8 mouse cellular contexts compared by ENCODE assay signal in the genomic region with DNA sequence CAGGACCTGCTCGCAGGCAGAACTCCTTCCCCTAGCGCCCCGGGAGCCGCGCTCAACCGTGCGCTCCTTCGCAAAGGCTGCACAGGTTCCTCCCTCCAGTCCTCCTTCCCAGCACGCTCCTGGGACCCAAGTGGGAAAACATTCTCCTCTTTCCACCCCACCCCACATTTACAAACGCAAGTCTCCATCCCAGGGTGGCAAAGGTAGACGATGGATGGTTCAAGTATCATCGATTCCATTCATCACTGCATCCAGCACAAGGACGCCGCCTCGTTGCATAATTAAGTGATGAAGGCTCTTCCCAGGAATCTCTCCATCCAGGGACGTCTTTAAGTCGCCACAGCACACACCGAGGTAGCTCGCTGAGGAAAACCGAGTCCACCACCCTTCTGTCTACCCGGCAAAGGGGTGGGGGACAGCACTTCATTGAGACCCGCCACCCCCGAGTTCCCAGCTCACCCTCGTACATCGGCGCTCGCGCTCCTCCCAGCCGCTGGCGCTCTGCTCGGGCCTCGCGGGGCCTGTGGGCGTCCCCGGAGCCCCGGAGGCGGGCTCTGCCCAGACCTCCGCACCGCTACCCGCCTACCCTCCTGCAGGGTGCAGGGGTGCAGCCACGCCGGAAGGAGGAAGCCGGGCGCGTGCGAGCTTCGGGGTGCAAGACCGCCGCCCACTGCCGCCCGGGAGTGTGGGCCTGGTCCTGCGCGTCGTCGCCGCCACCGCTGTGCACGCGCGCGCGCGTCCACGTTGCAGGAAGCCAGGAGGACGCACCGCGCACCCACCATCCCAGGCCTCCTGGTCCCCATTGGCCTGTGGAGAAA. TPM values are rescaled to one million over a fixed set of nuclear protein-coding genes. Genes with fewer than 3 reads are reported as not detected.
DNase-seq lines count a peak whose midpoint lies in the region; ATAC-seq and TF ChIP-seq lines count a peak whose summit lies in the region.

A gene (minus strand): TSS at position 731 of the 818 bp plus-strand sequence.

- TF ChIP-seq CTCF in midbrain, postnatal 0 days (IDR thresholded peaks at IDR 0.05) = peak; percentile 16; the same call in 1 of the 2 replicates

- no peaks in the 10 kb centered on the region for H3K9me3 ChIP-seq in heart, embryonic 11.5 days (replicated peaks; ENCODE audit: control insufficient read depth, low read length)
- no peaks in the 10 kb centered on the region for H3K9me3 ChIP-seq in kidney, embryonic 15.5 days (replicated peaks)
- no peaks in the 10 kb centered on the region for H3K9me3 ChIP-seq in limb, embryonic 15.5 days
- H3K9me3 ChIP-seq in midbrain, postnatal 0 days (ENCODE audit: low read length) = no peaks in the 10 kb centered on the region

- H3K9ac ChIP-seq in heart, embryonic 11.5 days (ENCODE audit: low read depth, low read length) = peak within 1 kb of the TSS; percentile 75
- H3K9ac ChIP-seq in kidney, embryonic 15.5 days = peak within 1 kb of the TSS; percentile 57
- peak within 1 kb of the TSS; percentile 51 for H3K9ac ChIP-seq in limb, embryonic 15.5 days
- H3K9ac ChIP-seq in midbrain, postnatal 0 days (replicated peaks; ENCODE audit: low read length, poor library complexity, severe bottlenecking) = peak within 1 kb of the TSS; percentile 95

- under 1% methylated on average over 58 of the region's 67 CpGs for WGBS in heart, embryonic 11.5 days (ENCODE audit: insufficient replicate concordance)
- under 1% methylated on average over 67 of the region's 67 CpGs for WGBS in kidney, embryonic 15.5 days
- under 1% methylated on average over 64 of the region's 67 CpGs for WGBS in limb, embryonic 15.5 days
- WGBS in midbrain, postnatal 0 days = under 1% methylated on average over 61 of the region's 67 CpGs

- peaks cover 9% of the 10 kb centered on the region; the same call in 1 of the 2 replicates for H3K27me3 ChIP-seq in heart, embryonic 11.5 days (ENCODE audit: control insufficient read depth, insufficient read depth, low read length)
- peaks cover 11% of the 10 kb centered on the region; the same call in 1 of the 2 replicates for H3K27me3 ChIP-seq in kidney, embryonic 15.5 days
- H3K27me3 ChIP-seq in limb, embryonic 15.5 days = no peaks in the 10 kb centered on the region; the same call in 1 of the 2 replicates
- H3K27me3 ChIP-seq in midbrain, postnatal 0 days (ENCODE audit: insufficient read depth, low read length) = no peaks in the 10 kb centered on the region

- peak within 1 kb of the TSS; percentile 72 for H3K4me3 ChIP-seq in heart, embryonic 11.5 days (ENCODE audit: low read depth, low read length)
- H3K4me3 ChIP-seq in kidney, embryonic 15.5 days (replicated peaks) = peak within 1 kb of the TSS; percentile 67
- peak within 1 kb of the TSS; percentile 70 for H3K4me3 ChIP-seq in limb, embryonic 15.5 days
- peak within 1 kb of the TSS; percentile 86 for H3K4me3 ChIP-seq in midbrain, postnatal 0 days (ENCODE audit: low read depth, low read length)

- no peak within 1 kb of the TSS for H3K27ac ChIP-seq in heart, embryonic 11.5 days (ENCODE audit: low read depth, low read length)
- 0 out of 2 replicates have a peak within 1 kb of the TSS, but pooled peaks have one; percentile 16 for H3K27ac ChIP-seq in kidney, embryonic 15.5 days
- H3K27ac ChIP-seq in limb, embryonic 15.5 days = peak within 1 kb of the TSS; percentile 55; the same call in 1 of the 2 replicates
- H3K27ac ChIP-seq in midbrain, postnatal 0 days (ENCODE audit: low read depth, low read length) = peak within 1 kb of the TSS; percentile 91

- H3K36me3 ChIP-seq in heart, embryonic 11.5 days (ENCODE audit: control insufficient read depth, insufficient read depth, low read length) = no peaks in the 10 kb centered on the region
- H3K36me3 ChIP-seq in kidney, embryonic 15.5 days = no peaks in the 10 kb centered on the region
- 0 out of 2 replicates have a peak, but pooled peaks cover 3% of the 10 kb centered on the region for H3K36me3 ChIP-seq in limb, embryonic 15.5 days
- H3K36me3 ChIP-seq in midbrain, postnatal 0 days (ENCODE audit: insufficient read depth, low read length) = peaks cover 20% of the 10 kb centered on the region

- H3K4me2 ChIP-seq in heart, embryonic 11.5 days = peak within 1 kb of the TSS; percentile 80
- peak within 1 kb of the TSS; percentile 85 for H3K4me2 ChIP-seq in kidney, embryonic 15.5 days
- H3K4me2 ChIP-seq in limb, embryonic 15.5 days = peak within 1 kb of the TSS; percentile 82
- H3K4me2 ChIP-seq in midbrain, postnatal 0 days (ENCODE audit: low read depth, low read length, poor library complexity, severe bottlenecking) = peak within 1 kb of the TSS; percentile 69

- no peak for ATAC-seq in monocyte, adult 5-6 weeks (replicated peaks; ENCODE audit: insufficient number of reproducible peaks, low FRiP score, low TSS enrichment, poor library complexity, severe bottlenecking)
- peak; percentile 87 for ATAC-seq in erythroblast, adult 5-6 weeks (replicated peaks; ENCODE audit: low FRiP score, poor library complexity, severe bottlenecking)
- ATAC-seq in heart, embryonic 11.5 days (replicated peaks; ENCODE audit: insufficient number of reproducible peaks, low FRiP score, low TSS enrichment) = peak; percentile 84
- peak; percentile 93 for ATAC-seq in kidney, embryonic 15.5 days (replicated peaks; ENCODE audit: low FRiP score)
- peak; percentile 80 for ATAC-seq in limb, embryonic 15.5 days (ENCODE audit: insufficient number of reproducible peaks, low FRiP score, low TSS enrichment, low read depth)
- ATAC-seq in midbrain, postnatal 0 days (ENCODE audit: low FRiP score) = peak; percentile 90

- H3K4me1 ChIP-seq in heart, embryonic 11.5 days (ENCODE audit: control insufficient read depth, insufficient read depth, low read length) = no peaks in the 10 kb centered on the region; the same call in 1 of the 2 replicates
- H3K4me1 ChIP-seq in kidney, embryonic 15.5 days = peaks cover 6% of the 10 kb centered on the region; the same call in 1 of the 2 replicates
- peaks cover 6% of the 10 kb centered on the region; the same call in 1 of the 2 replicates for H3K4me1 ChIP-seq in limb, embryonic 15.5 days
- H3K4me1 ChIP-seq in midbrain, postnatal 0 days (ENCODE audit: insufficient read depth, low read length) = peaks cover 11% of the 10 kb centered on the region

- peak; percentile 3 to 6 for DNase-seq in monocyte, adult 2 months (ENCODE audit: low read depth in 1 of 2, low spot score in 2 of 2)
- DNase-seq in midbrain, postnatal 0 days (ENCODE audit: low spot score) = peak; percentile 87
- peak; percentile 85 to 88 for DNase-seq in spleen, postnatal 36 days (ENCODE audit: low spot score in 2 of 2)

RNA-seq across cellular contexts. Expression of the gene that starts here (rescaled TPM):
- 1.3 to 2.5 TPM (median 1.3 TPM) in 3 replicates for total RNA-seq in monocyte, adult 5-6 weeks (2017)
- total RNA-seq in erythroblast, adult 5-6 weeks (2015; ENCODE audit: low replicate concordance) = 20.0 and 26.1 TPM in 2 replicates
- total RNA-seq in erythroblast, adult 5-6 weeks (2017; ENCODE audit: low replicate concordance) = 24.4 and 40.0 TPM in 2 replicates
- 5.9 and 7.1 TPM in 2 replicates for polyA plus RNA-seq in heart, embryonic 11.5 days (2014; fragmentation: Nextera tagmentation; extraction: Ambion mirVana)
- 4.1 and 4.8 TPM in 2 replicates for polyA plus RNA-seq in kidney, embryonic 15.5 days (2015; fragmentation: Nextera tagmentation; extraction: Ambion mirVana)
- polyA plus RNA-seq in limb, embryonic 15.5 days (2015; fragmentation: Nextera tagmentation; extraction: Ambion mirVana) = 7.3 and 8.5 TPM in 2 replicates
- total RNA-seq in midbrain, postnatal 0 days (2014; rRNA removed) = 85.2 and 88.5 TPM in 2 replicates
- 66.4 and 68.9 TPM in 2 replicates for polyA plus RNA-seq in midbrain, postnatal 0 days (2015; fragmentation: Nextera tagmentation; extraction: Ambion mirVana)

Comparison
In these comparisons a context has a peak if more than half of its experiments do, and no peak if none do; other contexts are left out.
1. DNase-seq: peak in every context shown above with its lines; median percentile 87 in midbrain, postnatal 0 days; 86 in spleen, postnatal 36 days; 4 in monocyte, adult 2 months.